Mouse (Mus musculus): ENCODE results near the gene Sclt1. TPM values are rescaled to one million over a fixed set of nuclear protein-coding genes. Genes with fewer than 3 reads are reported as not detected.
"Not testable (repeated sequence)": the region's sequence is repeated elsewhere in the genome, so short reads cannot be mapped to it uniquely, and the experiment has no call there.

Sclt1 gene
- polyA plus RNA-seq (2012; ENCODE audit: insufficient read depth, insufficient read length, missing spikeins): 10.4 and 12.4 TPM in 2 replicates

GRCm38 (mm10) chr3:41742278-41742934 is at the start of gene Sclt1, which contains the start of gene D3Ertd751e:
Gene Sclt1 (minus strand): TSS chr3:41742514.
Gene D3Ertd751e (plus strand): TSS chr3:41742611.
- TF ChIP-seq POLR2A (IDR thresholded peaks at IDR 0.05; ENCODE audit: borderline replicate concordance, low read depth, low read length) (no peak), CTCF (IDR thresholded peaks at IDR 0.05; ENCODE audit: low read depth, low read length) (no peak)
- Histone ChIP-seq H3K4me3 (ENCODE audit: insufficient read depth, low read length) (peak within 1 kb of the TSS; percentile 79), H3K4me1 (ENCODE audit: control insufficient read depth, insufficient read depth, low read length) (peaks cover 3% of the 10 kb centered on the region), H3K27ac (ENCODE audit: insufficient read depth, low read depth, low read length) (peak within 1 kb of the TSS; percentile 61)

- TF ChIP-seq POLR2A (IDR thresholded peaks at IDR 0.05; ENCODE audit: borderline replicate concordance, low read depth, low read length) (no peak), CTCF (IDR thresholded peaks at IDR 0.05; ENCODE audit: low read depth, low read length) (no peak)
- no peak overlapping the region for H3K4me3 ChIP-seq (ENCODE audit: insufficient read depth, low read length)
- H3K27ac ChIP-seq (ENCODE audit: insufficient read depth, low read depth, low read length): no peak overlapping the region
- H3K4me1 ChIP-seq (ENCODE audit: control insufficient read depth, insufficient read depth, low read length): no peaks in the 10 kb centered on the region
Observed at GRCm38 (mm10) chr3:41762091-41762490, 19.8 kb upstream of the Sclt1 start.

GRCm38 (mm10) chr3:41754556-41754955 is 12.2 kb upstream of the Sclt1 start:
- Histone ChIP-seq H3K27ac (ENCODE audit: insufficient read depth, low read depth, low read length) (no peak overlapping the region), H3K4me1 (ENCODE audit: control insufficient read depth, insufficient read depth, low read length) (peaks cover 5% of the 10 kb centered on the region), H3K4me3 (ENCODE audit: insufficient read depth, low read length) (no peak overlapping the region)
- TF ChIP-seq CTCF (IDR thresholded peaks at IDR 0.05; ENCODE audit: low read depth, low read length) (no peak), POLR2A (IDR thresholded peaks at IDR 0.05; ENCODE audit: borderline replicate concordance, low read depth, low read length) (no peak)

- Histone ChIP-seq H3K27ac (ENCODE audit: insufficient read depth, low read depth, low read length) (no peak overlapping the region), H3K4me1 (ENCODE audit: control insufficient read depth, insufficient read depth, low read length) (peaks cover 3% of the 10 kb centered on the region), H3K4me3 (ENCODE audit: insufficient read depth, low read length) (peak overlapping the region; percentile 62)
- TF ChIP-seq CTCF (IDR thresholded peaks at IDR 0.05; ENCODE audit: low read depth, low read length) (no peak), POLR2A (IDR thresholded peaks at IDR 0.05; ENCODE audit: borderline replicate concordance, low read depth, low read length) (no peak)
Observed at GRCm38 (mm10) chr3:41743436-41743835, 1.1 kb upstream of the Sclt1 start.

- no peak for TF ChIP-seq POLR2A (IDR thresholded peaks at IDR 0.05; ENCODE audit: borderline replicate concordance, low read depth, low read length)
- TF ChIP-seq CTCF (IDR thresholded peaks at IDR 0.05; ENCODE audit: low read depth, low read length): no peak
- H3K27ac ChIP-seq (ENCODE audit: insufficient read depth, low read depth, low read length): peak overlapping the region; percentile 51
Observed at GRCm38 (mm10) chr3:41741601-41742277, 575 bp downstream of the Sclt1 start.

GRCm38 (mm10) chr3:41695681-41696080 is 46.6 kb downstream of the Sclt1 start:
- Histone ChIP-seq H3K27ac (ENCODE audit: insufficient read depth, low read depth, low read length) (no peak overlapping the region), H3K4me1 (ENCODE audit: control insufficient read depth, insufficient read depth, low read length) (no peaks in the 10 kb centered on the region), H3K4me3 (ENCODE audit: insufficient read depth, low read length) (no peak overlapping the region)
- no peak for TF ChIP-seq POLR2A (IDR thresholded peaks at IDR 0.05; ENCODE audit: borderline replicate concordance, low read depth, low read length)
- TF ChIP-seq CTCF (IDR thresholded peaks at IDR 0.05; ENCODE audit: low read depth, low read length): no peak

More at GRCm38 (mm10) chr3:41741601-41742277, 575 bp downstream of the Sclt1 start:
- H3K4me1 ChIP-seq (ENCODE audit: control insufficient read depth, insufficient read depth, low read length): peaks cover 3% of the 10 kb centered on the region
- peak overlapping the region; percentile 79 for H3K4me3 ChIP-seq (ENCODE audit: insufficient read depth, low read length)

GRCm38 (mm10) chr3:41692440-41693142 is 49.7 kb downstream of the Sclt1 start:
- TF ChIP-seq POLR2A (IDR thresholded peaks at IDR 0.05; ENCODE audit: borderline replicate concordance, low read depth, low read length): no peak
- no peak for TF ChIP-seq CTCF (IDR thresholded peaks at IDR 0.05; ENCODE audit: low read depth, low read length)
- Histone ChIP-seq H3K27ac (ENCODE audit: insufficient read depth, low read depth, low read length) (no peak overlapping the region), H3K4me1 (ENCODE audit: control insufficient read depth, insufficient read depth, low read length) (no peaks in the 10 kb centered on the region), H3K4me3 (ENCODE audit: insufficient read depth, low read length) (no peak overlapping the region)

- H3K4me3 ChIP-seq (ENCODE audit: insufficient read depth, low read length); H3K27ac ChIP-seq (ENCODE audit: insufficient read depth, low read depth, low read length); H3K4me1 ChIP-seq (ENCODE audit: control insufficient read depth, insufficient read depth, low read length): not testable (repeated sequence)
Observed at GRCm38 (mm10) chr3:41690114-41690640, 52.1 kb downstream of the Sclt1 start.

GRCm38 (mm10) chr3:41686396-41686795 is 55.9 kb downstream of the Sclt1 start:
- Histone ChIP-seq H3K27ac (ENCODE audit: insufficient read depth, low read depth, low read length) (no peak overlapping the region), H3K4me1 (ENCODE audit: control insufficient read depth, insufficient read depth, low read length) (no peaks in the 10 kb centered on the region; the same call in 1 of the 2 replicates), H3K4me3 (ENCODE audit: insufficient read depth, low read length) (no peak overlapping the region)
- TF ChIP-seq CTCF (IDR thresholded peaks at IDR 0.05; ENCODE audit: low read depth, low read length) (no peak), POLR2A (IDR thresholded peaks at IDR 0.05; ENCODE audit: borderline replicate concordance, low read depth, low read length) (no peak)

All from bone marrow macrophage, adult 2 months (primary cell).